Mouse (Mus musculus) MEL (cell line): ENCODE results near the gene Cox11. TPM values are rescaled to one million over a fixed set of nuclear protein-coding genes. Genes with fewer than 3 reads are reported as not detected.

Experiments
- DNase-seq: peaks from one replicate; pipeline ENCODE4 v3.0.0; 2011; ENCODE audit warnings: low read depth, low spot score
- H3K27ac ChIP-seq: 2 replicates; pipeline ENCODE4 v1.5.1; 2012; ENCODE audit warnings: low read depth, mild to moderate bottlenecking, control low read depth, low read length, moderate library complexity; ENCODE audit not compliant: control insufficient read depth
- H3K27me3 ChIP-seq, 2 experiments: fragments of 150-350 bp in 1 of 2; sonication (generic) in 1 of 2; 2 replicates each; pipeline ENCODE4 v1.6.1; 2012; ENCODE audit warnings: low read length in 2 of 2, mild to moderate bottlenecking in 2 of 2, improper control_type of control experiment in 1 of 2, moderate library complexity in 1 of 2; ENCODE audit not compliant: insufficient read depth in 2 of 2, control insufficient read depth in 1 of 2
- H3K36me3 ChIP-seq, 2 experiments: 2 replicates each; pipeline ENCODE4 v1.6.1; 2012 to 2014; ENCODE audit warnings: low read length in 2 of 2, improper control_type of control experiment in 1 of 2, inconsistent platforms in 1 of 2, mild to moderate bottlenecking in 1 of 2; ENCODE audit not compliant: insufficient read depth in 2 of 2, control insufficient read depth in 1 of 2
- H3K4me1 ChIP-seq, 2 experiments: fragments of 150-350 bp in 1 of 2; sonication (generic) in 1 of 2; 2 replicates each; pipeline ENCODE4 v1.6.1; 2012; ENCODE audit warnings: low read length in 2 of 2, improper control_type of control experiment in 1 of 2, mild to moderate bottlenecking in 1 of 2; ENCODE audit not compliant: insufficient read depth in 2 of 2, control insufficient read depth in 1 of 2
- H3K4me3 ChIP-seq, 2 experiments: fragments of 150-350 bp in 1 of 2; sonication (generic) in 1 of 2; 2 replicates each; pipeline ENCODE4 v1.5.1; 2012; ENCODE audit warnings: low read depth in 2 of 2, low read length in 2 of 2, mild to moderate bottlenecking in 2 of 2, moderate library complexity in 2 of 2, control low read depth in 1 of 2, improper control_type of control experiment in 1 of 2; ENCODE audit not compliant: control insufficient read depth in 1 of 2, insufficient read depth in 1 of 2
- H3K79me2 ChIP-seq: 2 replicates; pipeline ENCODE4 v1.6.1; 2012; ENCODE audit warnings: mild to moderate bottlenecking, low read length, moderate library complexity; ENCODE audit not compliant: control insufficient read depth, poor library complexity, insufficient read depth
- H3K9ac ChIP-seq: 2 replicates; pipeline ENCODE4 v1.6.1; 2012; ENCODE audit warnings: low read depth, mild to moderate bottlenecking, control low read depth, low read length, moderate library complexity; ENCODE audit not compliant: control insufficient read depth, poor library complexity, severe bottlenecking
- H3K9me3 ChIP-seq: fragments of 150-350 bp; sonication (generic); replicated peaks from 2 replicates; pipeline ENCODE4 v1.6.1; 2012; ENCODE audit warnings: mild to moderate bottlenecking, low read length, improper control_type of control experiment, moderate library complexity; ENCODE audit not compliant: insufficient read depth
- CHD2 ChIP-seq: IDR thresholded peaks from 2 replicates; pipeline ENCODE4 v1.6.1; 2011; ENCODE audit warnings: low read length, improper control_type of control experiment
- CTCF ChIP-seq, 3 experiments: IDR thresholded peaks in 2 of 3; conservative IDR thresholded peaks in 1 of 3; 2 replicates each; pipeline ENCODE4 v1.5.1; 2011 to 2012; ENCODE audit warnings: low read length in 3 of 3, low read depth in 2 of 3, mild to moderate bottlenecking in 2 of 3, improper control_type of control experiment in 1 of 3, inconsistent platforms in 1 of 3, mixed read lengths in 1 of 3, moderate library complexity in 1 of 3; ENCODE audit not compliant: control insufficient read depth in 1 of 3, insufficient read depth in 1 of 3, poor library complexity in 1 of 3, severe bottlenecking in 1 of 3
- EP300 ChIP-seq, 2 experiments: IDR thresholded peaks; 2 replicates each; pipeline ENCODE4 v1.6.1; 2011; ENCODE audit warnings: improper control_type of control experiment in 2 of 2, low read length in 2 of 2, low read depth in 1 of 2, mild to moderate bottlenecking in 1 of 2
- ETS1 ChIP-seq: IDR thresholded peaks from 2 replicates; pipeline ENCODE4 v1.6.1; 2012; ENCODE audit warnings: low read depth, mild to moderate bottlenecking, inconsistent platforms, low read length, improper control_type of control experiment, moderate library complexity
- HCFC1 ChIP-seq: IDR thresholded peaks from 2 replicates; pipeline ENCODE4 v1.6.1; 2012; ENCODE audit warnings: low read depth, mild to moderate bottlenecking, inconsistent platforms, low read length, improper control_type of control experiment, moderate library complexity
- JUND ChIP-seq: IDR thresholded peaks from 2 replicates; pipeline ENCODE4 v1.6.1; 2011; ENCODE audit warnings: low read depth, mild to moderate bottlenecking, improper control_type of control experiment, low read length
- KAT2A ChIP-seq: conservative IDR thresholded peaks from 2 replicates; pipeline ENCODE4 v1.6.1; 2012; ENCODE audit warnings: low read depth, low read length, improper control_type of control experiment, inconsistent platforms
- MAX ChIP-seq: IDR thresholded peaks from 2 replicates; pipeline ENCODE4 v1.6.1; 2011; ENCODE audit warnings: low read length, improper control_type of control experiment
- MAZ ChIP-seq: IDR thresholded peaks from 2 replicates; pipeline ENCODE4 v1.6.1; 2012; ENCODE audit warnings: low read depth, mild to moderate bottlenecking, inconsistent platforms, low read length, improper control_type of control experiment
- MYB ChIP-seq: IDR thresholded peaks from 2 replicates; pipeline ENCODE4 v1.6.1; 2011; ENCODE audit warnings: mild to moderate bottlenecking, low read depth, low read length, improper control_type of control experiment
- MYC ChIP-seq: IDR thresholded peaks from 2 replicates; pipeline ENCODE4 v1.6.1; 2011; ENCODE audit warnings: low read depth, mild to moderate bottlenecking, low read length, improper control_type of control experiment, moderate library complexity
- NELFE ChIP-seq: IDR thresholded peaks from 2 replicates; pipeline ENCODE4 v1.6.1; 2011; ENCODE audit warnings: low read depth, low read length, improper control_type of control experiment
- NRF1 ChIP-seq: IDR thresholded peaks from 2 replicates; pipeline ENCODE4 v1.6.1; 2014; ENCODE audit warnings: low read depth, mild to moderate bottlenecking, inconsistent platforms, low read length, improper control_type of control experiment, moderate library complexity; ENCODE audit not compliant: poor library complexity, insufficient read depth, severe bottlenecking
- POLR2A ChIP-seq, 2 experiments: IDR thresholded peaks; 2 replicates each; pipeline ENCODE4 v1.6.1; 2011 to 2012; ENCODE audit warnings: low read length in 2 of 2, mild to moderate bottlenecking in 2 of 2, control low read depth in 1 of 2, improper control_type of control experiment in 1 of 2, low read depth in 1 of 2, moderate library complexity in 1 of 2; ENCODE audit not compliant: control insufficient read depth in 1 of 2, insufficient read depth in 1 of 2, poor library complexity in 1 of 2
- POLR2AphosphoS2 ChIP-seq: IDR thresholded peaks from 2 replicates; pipeline ENCODE4 v1.6.1; 2011; ENCODE audit warnings: low read length, improper control_type of control experiment
- POLR2AphosphoS5 ChIP-seq: IDR thresholded peaks from 2 replicates; pipeline ENCODE4 v1.6.1; 2012; ENCODE audit warnings: low read depth, borderline replicate concordance, mild to moderate bottlenecking, inconsistent platforms, low read length, moderate library complexity, mixed read lengths
- RAD21 ChIP-seq: IDR thresholded peaks from 2 replicates; pipeline ENCODE4 v1.6.1; 2011; ENCODE audit warnings: mild to moderate bottlenecking, low read depth, low read length, improper control_type of control experiment
- RCOR1 ChIP-seq: IDR thresholded peaks from 2 replicates; pipeline ENCODE4 v1.6.1; 2012; ENCODE audit warnings: low read depth, mild to moderate bottlenecking, inconsistent platforms, low read length, improper control_type of control experiment
- SIN3A ChIP-seq: IDR thresholded peaks from 2 replicates; pipeline ENCODE4 v1.6.1; 2012; ENCODE audit warnings: low read length, improper control_type of control experiment, inconsistent platforms
- SMC3 ChIP-seq: IDR thresholded peaks from 2 replicates; pipeline ENCODE4 v1.6.1; 2011; ENCODE audit warnings: low read depth, low read length, improper control_type of control experiment
- TAL1 ChIP-seq: IDR thresholded peaks from 2 replicates; pipeline ENCODE4 v1.6.1; 2012; ENCODE audit warnings: mild to moderate bottlenecking, inconsistent platforms, low read length, moderate library complexity, mixed read lengths
- TBP ChIP-seq: IDR thresholded peaks from 2 replicates; pipeline ENCODE4 v1.8.0; 2011; ENCODE audit warnings: low read depth, low read length, improper control_type of control experiment
- UBTF ChIP-seq: IDR thresholded peaks from 2 replicates; pipeline ENCODE4 v1.6.1; 2012; ENCODE audit warnings: low read depth, mild to moderate bottlenecking, inconsistent platforms, low read length, improper control_type of control experiment, moderate library complexity, borderline replicate concordance; ENCODE audit not compliant: insufficient read depth
- ZC3H11A ChIP-seq: IDR thresholded peaks from 2 replicates; pipeline ENCODE4 v1.6.1; 2012; ENCODE audit warnings: low read depth, mild to moderate bottlenecking, inconsistent platforms, low read length, improper control_type of control experiment
- ZKSCAN1 ChIP-seq: IDR thresholded peaks from 2 replicates; pipeline ENCODE4 v1.6.1; 2012; ENCODE audit warnings: low read depth, mild to moderate bottlenecking, inconsistent platforms, low read length, improper control_type of control experiment, moderate library complexity
- ZMIZ1 ChIP-seq: IDR thresholded peaks from 2 replicates; pipeline ENCODE4 v1.6.1; 2012; ENCODE audit warnings: low read depth, mild to moderate bottlenecking, inconsistent platforms, low read length, improper control_type of control experiment, moderate library complexity
- ZNF384 ChIP-seq: IDR thresholded peaks from 2 replicates; pipeline ENCODE4 v1.6.1; 2012; ENCODE audit warnings: low read depth, mild to moderate bottlenecking, inconsistent platforms, low read length, improper control_type of control experiment
- polyA plus RNA-seq, 2 experiments: library from polyadenylated mRNA; stranded (reverse) in 1 of 2; unstranded in 1 of 2; fragments of >175 nt in 1 of 2; fragments of >200 nt in 1 of 2; gene quantifications; 2 replicates each; pipeline versions ENCODE4 v1.2.1 to v1.2.4; 2012; ENCODE audit warnings: low replicate concordance in 2 of 2, low read depth in 1 of 2; ENCODE audit not compliant: insufficient read length in 2 of 2, insufficient read depth in 1 of 2, missing spikeins in 1 of 2
- total RNA-seq: library from RNA; depleted of rRNA; stranded (reverse); fragments of 300-350 nt; gene quantifications from 2 replicates; pipeline ENCODE4 v1.2.3, GENCODE M21; 2012

Gene Cox11
- total and polyA plus RNA-seq, 3 experiments, result 19.3 to 21.0 TPM; not detected in 1

DNA sequence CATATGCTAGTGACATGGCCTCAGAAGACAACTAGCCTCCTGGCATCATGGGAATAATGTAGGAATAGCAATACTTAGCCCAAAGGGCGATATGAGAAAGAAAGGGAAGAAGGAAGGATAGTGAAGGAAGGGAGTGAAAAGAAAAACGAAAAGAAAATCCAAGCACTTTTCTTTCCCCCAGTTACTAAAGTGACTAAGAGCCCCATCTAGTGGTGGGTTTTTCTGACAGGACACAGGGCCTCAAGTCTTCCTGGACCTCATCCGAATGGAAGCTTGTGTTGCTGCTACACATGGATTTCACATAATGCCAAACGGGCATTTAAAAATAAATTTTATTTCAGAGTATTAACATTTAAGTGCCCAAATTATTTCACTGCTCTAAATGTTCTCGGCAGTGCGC is 14.5 kb upstream of the Cox11 start:
- Histone ChIP-seq H3K27me3 (no peaks in the 10 kb centered on the region), H3K36me3 (peaks cover 0 to 2% of the 10 kb centered on the region in 2 experiments; a peak in 2 of 4 replicates), H3K9me3 (no peaks in the 10 kb centered on the region), H3K9ac (no peak overlapping the region), H3K4me3 (no peak overlapping the region), H3K27ac (no peak overlapping the region), H3K79me2 (no peaks in the 10 kb centered on the region), H3K4me1 (peaks cover 0 to 3% of the 10 kb centered on the region in 2 experiments; a peak in 2 of 4 replicates)
- peak; percentile 81 for DNase-seq
- TF ChIP-seq KAT2A (no peak), JUND (no peak), NELFE (no peak), MAZ (no peak), SIN3A (no peak), SMC3 (peak; percentile 84), TBP (no peak), CHD2 (no peak), ZC3H11A (peak; percentile 75), ZKSCAN1 (no peak), POLR2AphosphoS5 (no peak), ZNF384 (no peak), ZMIZ1 (no peak), ETS1 (no peak), TAL1 (no peak), UBTF (no peak), MAX (no peak), NRF1 (no peak), HCFC1 (no peak), POLR2AphosphoS2 (no peak), POLR2A (IDR thresholded peaks at IDR 0.05; ENCODE audit: control insufficient read depth in 1 of 2, insufficient read depth in 1 of 2, low read depth in 1 of 2, low read length in 2 of 2, poor library complexity in 1 of 2) (no peak), MYC (no peak), MYB (no peak), EP300 (IDR thresholded peaks at IDR 0.05; ENCODE audit: low read depth in 1 of 2, low read length in 2 of 2) (no peak), RCOR1 (no peak), RAD21 (peak; percentile 81), CTCF (IDR thresholded peaks at IDR 0.05 in 2 of 3, conservative IDR thresholded peaks at IDR 0.05 in 1 of 3; ENCODE audit: control insufficient read depth in 1 of 3, insufficient read depth in 1 of 3, low read depth in 2 of 3, low read length in 3 of 3, poor library complexity in 1 of 3, severe bottlenecking in 1 of 3) (peak; percentile 63 to 85 (median 65))
